Comparison of ENCODE assay signal across 7 mouse cellular contexts in genomic region chr5:119669741-119670565, GRCm38 (mm10). TPM values are rescaled to one million over a fixed set of nuclear protein-coding genes. Genes with fewer than 3 reads are reported as not detected.
DNase-seq lines count a peak whose midpoint lies in the region; ATAC-seq and TF ChIP-seq lines count a peak whose summit lies in the region.

No protein-coding gene starts in this region.

- H3K27me3 ChIP-seq in ES-Bruce4 (ENCODE audit: control insufficient read depth, insufficient read depth, low read length, poor library complexity, severe bottlenecking) = peaks cover 6% of the 10 kb centered on the region; the same call in 1 of the 2 replicates
- H3K27me3 ChIP-seq in forebrain, embryonic 15.5 days = peaks cover 93% of the 10 kb centered on the region
- H3K27me3 ChIP-seq in intestine, embryonic 16.5 days (replicated peaks; ENCODE audit: control insufficient read depth, insufficient read depth, low read length) = peaks cover 19% of the 10 kb centered on the region; the same call in 1 of the 2 replicates
- peaks cover 97% of the 10 kb centered on the region for H3K27me3 ChIP-seq in midbrain, embryonic 12.5 days

- TF ChIP-seq POLR2A in ES-Bruce4 (IDR thresholded peaks at IDR 0.05; ENCODE audit: insufficient read depth, low read length) = no peak

- H3K9ac ChIP-seq in ES-Bruce4 (ENCODE audit: low read depth, poor library complexity, severe bottlenecking) = peak overlapping the region; percentile 83
- H3K9ac ChIP-seq in forebrain, embryonic 15.5 days (replicated peaks) = peak overlapping the region; percentile 25; the same call in 1 of the 2 replicates
- H3K9ac ChIP-seq in intestine, embryonic 16.5 days (ENCODE audit: low read depth, low read length) = peak overlapping the region; percentile 92
- H3K9ac ChIP-seq in midbrain, embryonic 12.5 days (replicated peaks) = peak overlapping the region; percentile 37

- WGBS in forebrain, embryonic 15.5 days = under 1% methylated on average over 61 of the region's 61 CpGs
- WGBS in intestine, embryonic 16.5 days = 2% methylated on average over 60 of the region's 61 CpGs
- under 1% methylated on average over 61 of the region's 61 CpGs for WGBS in midbrain, embryonic 12.5 days

- peak; percentile 3; the same call in 1 of the 2 replicates for ATAC-seq in forebrain, embryonic 15.5 days (replicated peaks)
- ATAC-seq in intestine, embryonic 16.5 days = no peak
- no peak for ATAC-seq in midbrain, embryonic 12.5 days (ENCODE audit: low FRiP score, low read depth)

- no peaks in the 10 kb centered on the region for H3K4me1 ChIP-seq in ES-Bruce4 (ENCODE audit: control insufficient read depth, insufficient read depth, low read length)
- peaks cover 21% of the 10 kb centered on the region for H3K4me1 ChIP-seq in forebrain, embryonic 15.5 days
- H3K4me1 ChIP-seq in intestine, embryonic 16.5 days (ENCODE audit: control insufficient read depth, insufficient read depth, low read length) = peaks cover 26% of the 10 kb centered on the region
- H3K4me1 ChIP-seq in midbrain, embryonic 12.5 days = peaks cover 10% of the 10 kb centered on the region

- peak overlapping the region; percentile 61 for H3K4me3 ChIP-seq in ES-Bruce4 (ENCODE audit: low read depth, low read length)
- peak overlapping the region; percentile 32 for H3K4me3 ChIP-seq in forebrain, embryonic 15.5 days
- H3K4me3 ChIP-seq in intestine, embryonic 16.5 days (ENCODE audit: low read length) = peak overlapping the region; percentile 72
- peak overlapping the region; percentile 32 for H3K4me3 ChIP-seq in midbrain, embryonic 12.5 days

- peaks cover 13% of the 10 kb centered on the region for H3K36me3 ChIP-seq in ES-Bruce4 (ENCODE audit: control insufficient read depth, insufficient read depth, low read length, poor library complexity, severe bottlenecking)
- no peaks in the 10 kb centered on the region for H3K36me3 ChIP-seq in forebrain, embryonic 15.5 days
- H3K36me3 ChIP-seq in intestine, embryonic 16.5 days (ENCODE audit: control insufficient read depth, insufficient read depth, low read length) = no peaks in the 10 kb centered on the region
- H3K36me3 ChIP-seq in midbrain, embryonic 12.5 days = no peaks in the 10 kb centered on the region

- DNase-seq in 3T3-L1 (ENCODE audit: low read depth, low spot score) = peak; percentile 74
- DNase-seq in thymus, postnatal 10 days (ENCODE audit: low spot score in 2 of 2) = no peak
- DNase-seq in right cerebral cortex, adult 18-20 months = no peak

- no peak for TF ChIP-seq CTCF in ES-Bruce4 (IDR thresholded peaks at IDR 0.05; ENCODE audit: low read depth, low read length)

- 0 out of 2 replicates have a peak, but pooled peaks have one; percentile 1 for TF ChIP-seq EP300 in ES-Bruce4 (IDR thresholded peaks at IDR 0.05; ENCODE audit: insufficient read depth, low read depth, low read length)

- H3K9me3 ChIP-seq in ES-Bruce4 (replicated peaks; ENCODE audit: control insufficient read depth, insufficient read depth, low read length, poor library complexity, severe bottlenecking) = no peaks in the 10 kb centered on the region
- no peaks in the 10 kb centered on the region for H3K9me3 ChIP-seq in forebrain, embryonic 15.5 days
- no peaks in the 10 kb centered on the region for H3K9me3 ChIP-seq in intestine, embryonic 16.5 days (ENCODE audit: control insufficient read depth, low read length)
- H3K9me3 ChIP-seq in midbrain, embryonic 12.5 days = no peaks in the 10 kb centered on the region

- peak overlapping the region; percentile 51 for H3K4me2 ChIP-seq in forebrain, embryonic 15.5 days (replicated peaks)
- peak overlapping the region; percentile 92 for H3K4me2 ChIP-seq in intestine, embryonic 16.5 days (ENCODE audit: low read depth, low read length)
- H3K4me2 ChIP-seq in midbrain, embryonic 12.5 days (replicated peaks) = peak overlapping the region; percentile 54

- peak overlapping the region; percentile 40; the same call in 1 of the 2 replicates for H3K27ac ChIP-seq in ES-Bruce4 (ENCODE audit: insufficient read depth, low read length)
- no peak overlapping the region for H3K27ac ChIP-seq in forebrain, embryonic 15.5 days (replicated peaks)
- H3K27ac ChIP-seq in intestine, embryonic 16.5 days (ENCODE audit: low read length) = peak overlapping the region; percentile 99
- H3K27ac ChIP-seq in midbrain, embryonic 12.5 days (replicated peaks) = no peak overlapping the region

RNA-seq across cellular contexts. Expression of gene Tbx3, which starts 0.5 kb away (rescaled TPM):
- 29.8 and 30.1 TPM in 2 replicates for polyA plus RNA-seq in ES-Bruce4 (2011; ENCODE audit: insufficient read depth, insufficient read length, low read depth, missing spikeins)
- 1.7 and 2.4 TPM in 2 replicates for polyA plus RNA-seq in forebrain, embryonic 15.5 days (2015; fragmentation: Nextera tagmentation; extraction: Ambion mirVana)
- 37.5 and 44.6 TPM in 2 replicates for polyA plus RNA-seq in intestine, embryonic 16.5 days (2015; fragmentation: Nextera tagmentation; extraction: Ambion mirVana)
- 2.1 and 2.2 TPM in 2 replicates for polyA plus RNA-seq in midbrain, embryonic 12.5 days (2016; fragmentation: Nextera tagmentation; extraction: Ambion mirVana)

Comparison
In these comparisons a context has a peak if more than half of its experiments do, and no peak if none do; other contexts are left out.
1. H3K27ac ChIP-seq: peak in ES-Bruce4 (single experiment) and intestine, embryonic 16.5 days (single experiment); none in forebrain, embryonic 15.5 days (single experiment) and midbrain, embryonic 12.5 days (single experiment).
2. H3K9ac ChIP-seq: peak in every context shown above with its lines; median percentile 92 in intestine, embryonic 16.5 days; 83 in ES-Bruce4; 37 in midbrain, embryonic 12.5 days; 25 in forebrain, embryonic 15.5 days.
3. Peak in every context shown above with its lines, with median percentiles within 50 percentile points of each other: H3K4me3 ChIP-seq and H3K4me2 ChIP-seq.